Mouse (Mus musculus): ENCODE data around the gene Znrf4. TPM values are rescaled to one million over a fixed set of nuclear protein-coding genes. Genes with fewer than 3 reads are reported as not detected.
"Not testable (repeated sequence)": the region's sequence is repeated elsewhere in the genome, so short reads cannot be mapped to it uniquely, and the experiment has no call there.

The Znrf4 gene
- polyA plus RNA-seq, 1 experiment from 2014 or later = not detected

DNA sequence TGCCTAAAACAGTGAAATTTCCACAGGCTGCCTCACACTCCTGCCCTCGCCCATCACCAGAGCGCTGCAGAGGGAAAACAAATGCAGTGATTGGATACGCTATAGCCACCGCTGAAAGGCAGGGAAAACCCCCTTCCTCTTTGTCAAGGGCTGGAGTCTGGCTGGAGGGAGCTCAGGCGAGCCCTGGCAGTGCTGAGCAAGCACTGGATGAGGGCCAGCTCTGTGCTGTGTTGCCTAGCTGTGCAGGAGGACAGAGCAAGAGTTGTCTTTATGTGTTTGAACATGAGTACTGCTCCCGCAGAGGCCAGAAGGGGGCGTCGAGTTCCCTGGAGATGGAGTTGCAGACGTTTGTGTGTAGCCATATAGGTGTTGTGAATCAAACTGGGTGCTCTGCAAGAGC, 9.7 kb downstream of the Znrf4 start:
- 0 out of 2 replicates have a peak, but pooled peaks have one; percentile 2 for TF ChIP-seq CTCF (IDR thresholded peaks at IDR 0.05; ENCODE audit: low read depth)
- Histone ChIP-seq H3K4me3 (replicated peaks; ENCODE audit: low read depth, low read length) (no peak overlapping the region), H3K4me1 (replicated peaks; ENCODE audit: insufficient read depth, low read length) (peaks cover 10% of the 10 kb centered on the region; the same call in 1 of the 2 replicates), H3K9ac (ENCODE audit: low read depth, low read length) (no peak overlapping the region), H3K27me3 (ENCODE audit: insufficient read depth, low read length) (no peaks in the 10 kb centered on the region), H3K4me2 (ENCODE audit: low read length) (no peak overlapping the region), H3K27ac (no peak overlapping the region), H3K36me3 (ENCODE audit: insufficient read depth, low read length) (no peaks in the 10 kb centered on the region), H3K9me3 (replicated peaks; ENCODE audit: low read length) (no peaks in the 10 kb centered on the region)
- no peak for ATAC-seq (replicated peaks; ENCODE audit: low FRiP score, low read depth)
- no peak for DNase-seq (ENCODE audit: low spot score)
- WGBS = 29% methylated on average over 9 of the region's 9 CpGs

DNA sequence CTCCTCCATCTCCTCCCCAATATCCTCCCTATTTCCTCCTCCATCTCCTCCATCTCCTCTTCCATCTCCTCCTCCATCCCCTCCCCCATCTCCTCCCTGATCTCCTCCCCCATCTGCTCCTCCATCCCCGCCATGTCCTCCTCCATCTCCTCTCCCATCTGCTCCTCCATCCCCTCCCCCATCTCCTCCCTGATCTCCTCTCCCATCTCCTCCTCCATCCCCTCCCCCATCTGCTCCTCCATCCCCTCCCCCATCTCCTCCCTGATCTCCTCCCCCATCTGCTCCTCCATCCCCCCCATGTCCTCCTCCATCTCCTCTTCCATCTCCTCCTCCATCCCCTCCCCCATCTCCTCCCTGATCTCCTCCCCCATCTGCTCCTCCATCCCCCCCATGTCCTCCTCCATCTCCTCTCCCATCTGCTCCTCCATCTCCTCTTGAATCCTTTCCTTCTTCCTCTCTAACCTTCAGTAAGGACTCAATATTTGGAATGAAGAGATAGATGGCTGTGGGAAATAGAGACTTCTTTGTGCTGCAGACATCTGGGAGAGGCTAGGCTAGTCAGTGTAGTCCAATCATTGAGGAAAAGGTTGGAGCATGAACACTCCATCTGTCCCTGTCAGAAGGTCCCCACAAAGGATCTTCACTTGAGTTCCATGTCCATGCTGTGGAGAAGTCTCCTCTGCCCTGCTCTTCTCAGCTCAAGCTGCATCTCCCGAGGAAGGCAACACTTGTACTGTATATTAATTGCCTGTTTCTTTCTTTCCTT, 10.4 kb downstream of the Znrf4 start:
- H3K36me3 ChIP-seq (ENCODE audit: insufficient read depth, low read length); H3K4me1 ChIP-seq (replicated peaks; ENCODE audit: insufficient read depth, low read length); DNase-seq (ENCODE audit: low spot score); H3K4me3 ChIP-seq (replicated peaks; ENCODE audit: low read depth, low read length); H3K27ac ChIP-seq; H3K27me3 ChIP-seq (ENCODE audit: insufficient read depth, low read length); ATAC-seq (replicated peaks; ENCODE audit: low FRiP score, low read depth); H3K4me2 ChIP-seq (ENCODE audit: low read length); H3K9ac ChIP-seq (ENCODE audit: low read depth, low read length); H3K9me3 ChIP-seq (replicated peaks; ENCODE audit: low read length): not testable (repeated sequence)
- WGBS = 48% methylated on average over 2 of the region's 2 CpGs

DNA sequence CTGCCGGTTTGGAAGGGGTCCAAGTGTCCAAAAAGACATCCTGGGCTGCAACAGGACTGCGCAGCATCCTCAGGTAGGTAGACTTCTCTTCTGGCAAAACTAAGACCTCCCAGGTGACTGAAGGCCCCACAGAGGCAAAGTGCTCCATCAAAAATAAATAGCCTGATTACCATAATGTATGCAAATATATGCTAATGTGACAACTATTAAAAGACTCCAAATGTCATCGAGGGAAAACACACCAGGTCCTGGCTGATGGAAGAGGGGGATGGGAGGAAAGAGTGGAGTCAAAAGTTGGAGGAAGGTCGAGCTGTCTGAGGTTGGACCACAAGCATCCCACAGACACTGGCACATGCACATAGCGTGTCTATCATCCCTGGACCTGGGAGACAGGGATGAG, 13.0 kb downstream of the Znrf4 start:
- Histone ChIP-seq H3K9me3 (replicated peaks; ENCODE audit: low read length) (peaks cover 5% of the 10 kb centered on the region), H3K4me2 (ENCODE audit: low read length) (no peak overlapping the region), H3K27me3 (ENCODE audit: insufficient read depth, low read length) (no peaks in the 10 kb centered on the region), H3K4me3 (replicated peaks; ENCODE audit: low read depth, low read length) (no peak overlapping the region), H3K27ac (no peak overlapping the region), H3K9ac (ENCODE audit: low read depth, low read length) (no peak overlapping the region), H3K4me1 (replicated peaks; ENCODE audit: insufficient read depth, low read length) (no peaks in the 10 kb centered on the region), H3K36me3 (ENCODE audit: insufficient read depth, low read length) (no peaks in the 10 kb centered on the region)
- no peak for TF ChIP-seq CTCF (IDR thresholded peaks at IDR 0.05; ENCODE audit: low read depth)
- 81% methylated on average over 5 of the region's 5 CpGs for WGBS
- no peak for DNase-seq (ENCODE audit: low spot score)
- no peak for ATAC-seq (replicated peaks; ENCODE audit: low FRiP score, low read depth)

DNA sequence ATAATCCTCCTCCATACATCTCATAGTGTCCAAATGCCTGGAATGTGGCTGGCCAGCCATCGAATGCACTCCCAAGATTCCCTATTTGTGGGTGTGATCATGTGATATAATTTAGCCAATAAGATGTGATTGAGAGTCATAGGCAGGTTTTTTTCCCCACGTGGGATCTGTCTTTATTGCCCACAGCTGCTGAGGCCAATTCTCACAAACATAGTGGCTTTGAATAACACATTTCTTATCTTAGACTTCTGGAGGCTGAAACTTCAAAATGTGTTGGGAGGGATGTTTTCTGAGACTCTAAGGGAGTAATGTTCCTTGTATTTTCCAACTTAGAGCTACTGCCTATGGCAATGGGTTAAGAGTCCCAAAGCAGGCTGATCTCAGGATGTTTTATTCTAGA, 17.8 kb downstream of the Znrf4 start:
- TF ChIP-seq CTCF (IDR thresholded peaks at IDR 0.05; ENCODE audit: low read depth) = no peak
- peaks cover 12% of the 10 kb centered on the region for H3K9me3 ChIP-seq (replicated peaks; ENCODE audit: low read length)
- no peak for DNase-seq (ENCODE audit: low spot score)
- no peaks in the 10 kb centered on the region for H3K27me3 ChIP-seq (ENCODE audit: insufficient read depth, low read length)
- no peaks in the 10 kb centered on the region for H3K4me1 ChIP-seq (replicated peaks; ENCODE audit: insufficient read depth, low read length)
- H3K27ac ChIP-seq = no peak overlapping the region
- H3K9ac ChIP-seq (ENCODE audit: low read depth, low read length) = no peak overlapping the region
- no peak overlapping the region for H3K4me3 ChIP-seq (replicated peaks; ENCODE audit: low read depth, low read length)
- ATAC-seq (replicated peaks; ENCODE audit: low FRiP score, low read depth) = no peak
- 77% methylated on average over 2 of the region's 2 CpGs for WGBS
- no peaks in the 10 kb centered on the region for H3K36me3 ChIP-seq (ENCODE audit: insufficient read depth, low read length)
- no peak overlapping the region for H3K4me2 ChIP-seq (ENCODE audit: low read length)

DNA sequence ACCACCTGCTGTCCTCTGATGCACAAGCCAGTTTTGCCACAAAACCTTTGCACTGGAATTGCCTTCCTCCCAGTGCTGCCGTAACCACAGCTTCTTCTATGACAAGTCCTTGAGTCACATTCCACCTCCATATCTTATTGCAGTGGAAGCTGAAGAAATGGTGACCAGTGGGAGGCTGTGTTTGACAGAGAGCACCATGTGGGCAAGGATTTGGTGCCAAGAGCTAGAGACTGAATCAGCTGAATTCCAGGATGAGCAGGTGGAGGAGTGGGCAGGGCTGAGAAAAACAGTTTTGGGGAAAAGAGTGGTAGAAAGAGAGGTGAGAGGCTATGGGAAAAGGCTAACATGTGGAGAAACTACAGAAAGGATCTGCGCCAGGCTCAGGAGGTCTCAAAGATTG, 18.4 kb downstream of the Znrf4 start:
- 92% methylated on average over 2 of the region's 2 CpGs for WGBS
- TF ChIP-seq CTCF (IDR thresholded peaks at IDR 0.05; ENCODE audit: low read depth) = no peak
- ATAC-seq (replicated peaks; ENCODE audit: low FRiP score, low read depth) (no peak), DNase-seq (ENCODE audit: low spot score) (no peak)
- Histone ChIP-seq H3K27me3 (ENCODE audit: insufficient read depth, low read length) (no peaks in the 10 kb centered on the region), H3K4me1 (replicated peaks; ENCODE audit: insufficient read depth, low read length) (no peaks in the 10 kb centered on the region), H3K36me3 (ENCODE audit: insufficient read depth, low read length) (no peaks in the 10 kb centered on the region), H3K9ac (ENCODE audit: low read depth, low read length) (no peak overlapping the region), H3K4me3 (replicated peaks; ENCODE audit: low read depth, low read length) (no peak overlapping the region), H3K27ac (no peak overlapping the region), H3K9me3 (replicated peaks; ENCODE audit: low read length) (peaks cover 12% of the 10 kb centered on the region), H3K4me2 (ENCODE audit: low read length) (no peak overlapping the region)

DNA sequence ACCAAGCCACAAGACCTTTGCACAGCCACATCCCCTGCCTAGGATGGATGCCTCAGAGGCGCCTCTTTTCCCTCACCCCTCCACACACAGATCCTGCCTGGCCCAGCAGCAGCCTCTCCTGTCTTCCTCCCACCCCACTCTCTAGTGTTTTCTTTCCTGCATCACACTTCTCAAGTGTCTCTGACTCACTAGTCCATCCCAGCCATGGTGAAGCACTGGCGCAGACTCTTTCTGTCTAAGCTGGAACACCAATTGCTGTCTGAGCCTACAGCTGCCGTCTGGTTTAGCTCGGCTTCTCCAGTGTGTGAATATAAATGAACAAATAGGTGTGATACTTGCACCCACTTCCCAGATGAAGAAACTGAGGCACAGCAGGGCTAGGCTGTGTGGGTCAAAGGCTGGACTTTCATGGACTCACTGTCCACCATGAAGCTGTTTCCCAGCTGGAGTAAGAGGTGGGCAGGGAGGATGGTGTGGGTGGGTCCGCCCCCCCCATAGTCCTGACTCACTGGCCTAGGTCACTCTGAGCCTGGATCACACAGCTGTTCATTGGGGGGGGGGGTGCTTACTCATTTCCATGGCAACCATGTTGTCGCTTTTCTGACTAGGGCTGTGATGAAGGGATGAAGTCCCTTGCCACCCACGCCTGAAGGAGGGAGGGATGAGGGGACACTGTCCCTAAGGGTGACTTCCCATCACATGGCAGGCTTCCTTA, 21.6 kb downstream of the Znrf4 start:
- no peak overlapping the region for H3K9ac ChIP-seq (ENCODE audit: low read depth, low read length)
- H3K27ac ChIP-seq = no peak overlapping the region
- 82% methylated on average over 7 of the region's 7 CpGs for WGBS
- TF ChIP-seq CTCF (IDR thresholded peaks at IDR 0.05; ENCODE audit: low read depth) = no peak
- H3K4me1 ChIP-seq (replicated peaks; ENCODE audit: insufficient read depth, low read length) = no peaks in the 10 kb centered on the region
- 0 out of 2 replicates have a peak, but pooled peaks have one; percentile 4 for ATAC-seq (replicated peaks; ENCODE audit: low FRiP score, low read depth)
- H3K4me2 ChIP-seq (ENCODE audit: low read length) = no peak overlapping the region
- H3K9me3 ChIP-seq (replicated peaks; ENCODE audit: low read length) = peaks cover 12% of the 10 kb centered on the region
- no peaks in the 10 kb centered on the region for H3K27me3 ChIP-seq (ENCODE audit: insufficient read depth, low read length)
- DNase-seq (ENCODE audit: low spot score) = no peak
- H3K4me3 ChIP-seq (replicated peaks; ENCODE audit: low read depth, low read length) = no peak overlapping the region
- H3K36me3 ChIP-seq (ENCODE audit: insufficient read depth, low read length) = no peaks in the 10 kb centered on the region

Data from kidney, postnatal 0 days (tissue).